Mouse (Mus musculus) hindbrain, embryonic 14.5 days (tissue): ENCODE data around the gene Fbln7. TPM values are rescaled to one million over a fixed set of nuclear protein-coding genes. Genes with fewer than 3 reads are reported as not detected.

Experiments used
- ATAC-seq: fragments of 200-750 bp; cut with Nextera tagmentation; 2 replicates; pipeline ENCODE4 v1.8.0; 2017; ENCODE audit warnings: moderate number of reproducible peaks, mild to moderate bottlenecking, moderate TSS enrichment, moderate library complexity; ENCODE audit not compliant: low FRiP score
- DNase-seq: peaks from one replicate; pipeline ENCODE4 v3.0.0-alpha.2; 2015; ENCODE audit warnings: low spot score
- H3K27ac ChIP-seq: fragments of 300-500 bp; sonication (generic); 2 replicates; pipeline ENCODE4 v1.5.1; 2014; ENCODE audit warnings: mild to moderate bottlenecking, moderate library complexity
- H3K27me3 ChIP-seq: fragments of 300-500 bp; sonication (generic); 2 replicates; pipeline ENCODE4 v1.6.1; 2014; ENCODE audit warnings: mild to moderate bottlenecking, low read length, mixed read lengths; ENCODE audit not compliant: control insufficient read depth, insufficient read depth
- H3K36me3 ChIP-seq: fragments of 300-500 bp; sonication (generic); replicated peaks from 2 replicates; pipeline ENCODE4 v1.6.1; 2014; ENCODE audit not compliant: control insufficient read depth, insufficient read depth
- H3K4me1 ChIP-seq: fragments of 300-500 bp; sonication (generic); replicated peaks from 2 replicates; pipeline ENCODE4 v1.6.1; 2014; ENCODE audit warnings: antibody characterized with exemption, low read length, mixed read lengths; ENCODE audit not compliant: control insufficient read depth, insufficient read depth
- H3K4me2 ChIP-seq: fragments of 300-500 bp; sonication (generic); replicated peaks from 2 replicates; pipeline ENCODE4 v1.6.1; 2014; ENCODE audit warnings: mild to moderate bottlenecking, moderate library complexity
- H3K4me3 ChIP-seq: fragments of 300-500 bp; sonication (generic); replicated peaks from 2 replicates; pipeline ENCODE4 v1.5.1; 2014; ENCODE audit warnings: mild to moderate bottlenecking, low read length
- H3K9ac ChIP-seq: fragments of 300-500 bp; sonication (generic); 2 replicates; pipeline ENCODE4 v1.6.1; 2014
- H3K9me3 ChIP-seq: fragments of 300-500 bp; sonication (generic); 2 replicates; pipeline ENCODE4 v1.6.1; 2016; ENCODE audit warnings: low read length; ENCODE audit not compliant: control insufficient read depth
- WGBS: fragments of 180-500 bp; shearing (Covaris S2); extraction: QIAGEN DNeasy Blood & Tissue Kit; methylation state at CpG from one replicate; pipeline ENCODE4 v1.1.7; 2014; 5-methylcytosine and 5-hydroxymethylcytosine counted together
- polyA plus RNA-seq: library from polyadenylated mRNA; unstranded; fragments of >200 nt; fragmentation: Nextera tagmentation; extraction: Ambion mirVana; gene quantifications from 2 replicates; pipeline ENCODE4 v1.2.1, GENCODE M21; 2014

Fbln7 gene
- polyA plus RNA-seq, 1 experiment from 2014 or later: 2.8 TPM

GRCm38 (mm10) chr2:128890661-128891335, 28.0 kb downstream of the Fbln7 start:
- no peak for DNase-seq
- whole genome bisulfite sequencing: 90% methylated on average over 4 of the region's 4 CpGs

DNA sequence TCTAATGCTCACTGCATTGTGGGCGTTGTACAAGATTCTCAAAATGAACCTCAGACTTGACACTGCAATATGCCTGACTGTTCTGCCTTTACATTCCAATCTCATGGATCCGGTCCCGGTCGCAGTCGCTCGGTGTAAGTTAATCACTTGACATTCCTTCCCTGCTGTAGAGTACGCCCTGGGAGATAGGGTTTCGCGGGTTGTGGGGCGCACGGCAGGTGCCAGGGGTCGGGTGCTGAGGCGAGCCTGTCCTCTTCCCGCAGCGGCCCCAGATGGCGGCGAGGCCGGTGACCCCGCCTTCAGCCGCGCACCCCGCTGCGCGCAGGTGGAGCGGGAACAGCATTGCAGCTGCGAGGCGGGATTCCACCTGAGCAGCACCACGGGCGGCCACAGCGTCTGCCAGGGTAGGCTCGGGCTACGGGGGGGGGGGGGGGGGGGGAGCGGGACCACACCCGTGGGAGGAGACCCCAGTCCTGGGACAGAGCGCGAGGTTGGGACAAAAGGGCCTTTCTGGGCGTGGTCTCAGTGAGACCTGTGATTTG, 29.5 kb downstream of the Fbln7 start:
- peak overlapping the region; percentile 50 for H3K9ac ChIP-seq
- H3K4me3 ChIP-seq: peak overlapping the region; percentile 40
- no peak overlapping the region for H3K27ac ChIP-seq
- H3K4me2 ChIP-seq: peak overlapping the region; percentile 81
- no peaks in the 10 kb centered on the region for H3K36me3 ChIP-seq
- peak; percentile 46; the same call in 1 of the 2 replicates for ATAC-seq
- peaks cover 3% of the 10 kb centered on the region; the same call in 1 of the 2 replicates for H3K4me1 ChIP-seq
- H3K9me3 ChIP-seq: no peaks in the 10 kb centered on the region
- no peaks in the 10 kb centered on the region for H3K27me3 ChIP-seq
- no peak for DNase-seq
- 3% methylated on average over 34 of the region's 37 CpGs for WGBS

More at GRCm38 (mm10) chr2:128890661-128891335, 28.0 kb downstream of the Fbln7 start:
- ATAC-seq: no peak
- H3K4me2 ChIP-seq: no peak overlapping the region
- H3K4me3 ChIP-seq: no peak overlapping the region
- peaks cover 3% of the 10 kb centered on the region; the same call in 1 of the 2 replicates for H3K4me1 ChIP-seq
- H3K27ac ChIP-seq: no peak overlapping the region
- H3K27me3 ChIP-seq: no peaks in the 10 kb centered on the region
- no peaks in the 10 kb centered on the region for H3K9me3 ChIP-seq
- H3K9ac ChIP-seq: no peak overlapping the region
- no peaks in the 10 kb centered on the region for H3K36me3 ChIP-seq

GRCm38 (mm10) chr2:128902843-128903242, 40.1 kb downstream of the Fbln7 start:
- Histone ChIP-seq H3K9me3 (no peaks in the 10 kb centered on the region), H3K27ac (no peak overlapping the region), H3K4me2 (no peak overlapping the region), H3K4me3 (no peak overlapping the region), H3K4me1 (no peaks in the 10 kb centered on the region), H3K27me3 (no peaks in the 10 kb centered on the region), H3K36me3 (no peaks in the 10 kb centered on the region), H3K9ac (no peak overlapping the region)
- WGBS: 78% methylated on average over 6 of the region's 6 CpGs
- DNase-seq: no peak
- no peak for ATAC-seq

DNA sequence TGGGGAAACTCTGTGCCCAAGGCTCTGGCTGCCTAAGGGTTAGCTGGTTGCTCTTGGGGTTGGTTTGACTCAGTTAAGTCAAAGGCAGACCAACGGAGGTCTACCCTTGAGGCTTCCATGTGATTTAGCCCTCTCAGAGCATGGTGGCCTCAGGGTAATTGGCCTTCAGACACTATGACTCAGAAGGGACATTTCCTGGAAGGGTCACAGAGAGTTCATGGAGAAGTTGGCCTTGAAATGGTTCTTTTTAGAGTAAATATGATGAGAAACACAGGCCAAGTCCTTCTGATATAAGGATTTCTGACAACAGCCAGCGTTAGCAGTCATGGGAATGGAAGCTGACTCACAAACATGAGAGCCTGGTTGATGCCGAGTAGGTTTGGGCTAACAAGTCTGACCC, 40.9 kb downstream of the Fbln7 start:
- H3K36me3 ChIP-seq: no peaks in the 10 kb centered on the region
- H3K4me2 ChIP-seq: no peak overlapping the region
- H3K27ac ChIP-seq: no peak overlapping the region
- no peaks in the 10 kb centered on the region for H3K4me1 ChIP-seq
- WGBS: 86% methylated on average over 3 of the region's 3 CpGs
- DNase-seq (no peak), ATAC-seq (no peak)
- no peak overlapping the region for H3K4me3 ChIP-seq
- no peak overlapping the region for H3K9ac ChIP-seq
- H3K27me3 ChIP-seq: no peaks in the 10 kb centered on the region
- no peaks in the 10 kb centered on the region for H3K9me3 ChIP-seq

GRCm38 (mm10) chr2:128914978-128915377, 52.2 kb downstream of the Fbln7 start:
- no peaks in the 10 kb centered on the region for H3K9me3 ChIP-seq
- H3K4me3 ChIP-seq: no peak overlapping the region
- no peak overlapping the region for H3K4me2 ChIP-seq
- no peak overlapping the region for H3K27ac ChIP-seq
- H3K36me3 ChIP-seq: no peaks in the 10 kb centered on the region
- H3K4me1 ChIP-seq: no peaks in the 10 kb centered on the region
- DNase-seq: no peak
- no peaks in the 10 kb centered on the region for H3K27me3 ChIP-seq
- no peak for ATAC-seq
- WGBS: 82% methylated on average over 4 of the region's 4 CpGs
- H3K9ac ChIP-seq: no peak overlapping the region

GRCm38 (mm10) chr2:128916528-128916927, 53.7 kb downstream of the Fbln7 start:
- no peak for ATAC-seq

GRCm38 (mm10) chr2:128924799-128925198, 62.0 kb downstream of the Fbln7 start:
- ATAC-seq (no peak), DNase-seq (no peak)
- Histone ChIP-seq H3K4me1 (no peaks in the 10 kb centered on the region), H3K4me3 (no peak overlapping the region), H3K27me3 (no peaks in the 10 kb centered on the region), H3K36me3 (peaks cover 27% of the 10 kb centered on the region), H3K4me2 (no peak overlapping the region), H3K9ac (no peak overlapping the region), H3K27ac (no peak overlapping the region), H3K9me3 (no peaks in the 10 kb centered on the region)
- WGBS: 95% methylated on average over 4 of the region's 4 CpGs

More at GRCm38 (mm10) chr2:128916528-128916927, 53.7 kb downstream of the Fbln7 start:
- no peak overlapping the region for H3K4me3 ChIP-seq
- H3K9me3 ChIP-seq: no peaks in the 10 kb centered on the region
- no peak overlapping the region for H3K9ac ChIP-seq
- no peaks in the 10 kb centered on the region for H3K27me3 ChIP-seq
- WGBS: 74% methylated on average over 3 of the region's 3 CpGs
- H3K27ac ChIP-seq: no peak overlapping the region
- no peak for DNase-seq
- H3K4me1 ChIP-seq: no peaks in the 10 kb centered on the region
- H3K36me3 ChIP-seq: no peaks in the 10 kb centered on the region
- H3K4me2 ChIP-seq: no peak overlapping the region

DNA sequence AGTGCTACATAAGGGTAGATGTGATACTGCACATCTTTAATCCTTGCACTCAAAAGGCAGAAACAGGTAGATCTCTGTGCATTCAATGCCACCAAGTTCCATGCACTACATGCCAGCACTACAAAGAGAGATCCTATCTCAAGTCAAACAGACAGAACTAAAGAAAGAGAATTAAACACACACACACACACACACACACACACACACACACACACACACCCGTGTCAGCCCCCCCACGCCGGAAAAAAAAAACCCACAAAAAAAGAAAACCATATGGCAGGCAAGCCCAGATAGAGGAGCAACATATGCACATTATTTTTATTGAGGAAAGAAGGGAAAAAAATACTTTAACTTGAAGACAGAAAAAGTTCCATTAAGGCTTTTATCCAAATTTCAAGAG, 65.7 kb downstream of the Fbln7 start:
- WGBS: 76% methylated on average over 3 of the region's 3 CpGs
- Histone ChIP-seq H3K4me3 (no peak overlapping the region), H3K27ac (no peak overlapping the region), H3K27me3 (no peaks in the 10 kb centered on the region), H3K9me3 (no peaks in the 10 kb centered on the region), H3K4me1 (no peaks in the 10 kb centered on the region), H3K36me3 (peaks cover 55% of the 10 kb centered on the region), H3K4me2 (no peak overlapping the region), H3K9ac (no peak overlapping the region)
- ATAC-seq (no peak), DNase-seq (no peak)

GRCm38 (mm10) chr2:128930704-128931103, 67.9 kb downstream of the Fbln7 start:
- H3K27ac ChIP-seq: no peak overlapping the region
- H3K36me3 ChIP-seq: peaks cover 56% of the 10 kb centered on the region
- no peak overlapping the region for H3K4me3 ChIP-seq
- DNase-seq (no peak), ATAC-seq (no peak)
- no peaks in the 10 kb centered on the region for H3K4me1 ChIP-seq
- H3K9me3 ChIP-seq: no peaks in the 10 kb centered on the region
- H3K27me3 ChIP-seq: no peaks in the 10 kb centered on the region
- no peak overlapping the region for H3K4me2 ChIP-seq
- H3K9ac ChIP-seq: no peak overlapping the region
